Mouse (Mus musculus) 416B (cell line): ENCODE results near the gene Abcb1a.
"Not testable (repeated sequence)": the region's sequence is repeated elsewhere in the genome, so short reads cannot be mapped to it uniquely, and the experiment has no call there.

Source experiments
- DNase-seq: peaks from one replicate; pipeline ENCODE4 v3.0.0; 2011; ENCODE audit warnings: low read depth

Gene Abcb1a

GRCm38 (mm10) chr5:8727760-8728159 lies 67.9 kb downstream of the Abcb1a start:
- DNase-seq: no peak

- DNase-seq: no peak
These were observed 72.8 kb downstream of the Abcb1a start for GRCm38 (mm10) chr5:8732639-8733038.

- DNase-seq: not testable (repeated sequence)
These were observed 73.4 kb downstream of the Abcb1a start for GRCm38 (mm10) chr5:8733307-8733706.

- DNase-seq: peak; percentile 12
These were observed 76.5 kb downstream of the Abcb1a start for GRCm38 (mm10) chr5:8736389-8736788.

- peak; percentile 87 for DNase-seq
These were observed 77.2 kb downstream of the Abcb1a start for GRCm38 (mm10) chr5:8737062-8737461.

- DNase-seq: not testable (repeated sequence)
These were observed 87.4 kb downstream of the Abcb1a start for GRCm38 (mm10) chr5:8747244-8747643.

GRCm38 (mm10) chr5:8772866-8773265 lies 113.0 kb downstream of the Abcb1a start:
- no peak for DNase-seq

GRCm38 (mm10) chr5:8778311-8778710 lies 118.4 kb downstream of the Abcb1a start:
- DNase-seq: no peak

- no peak for DNase-seq
These were observed 118.9 kb downstream of the Abcb1a start for GRCm38 (mm10) chr5:8778751-8779150.

GRCm38 (mm10) chr5:8792281-8792680 lies 132.4 kb downstream of the Abcb1a start:
- DNase-seq: no peak
